Mouse (Mus musculus): ENCODE data around the gene Plk3. TPM values are rescaled to one million over a fixed set of nuclear protein-coding genes. Genes with fewer than 3 reads are reported as not detected.

Gene Plk3
- polyA plus RNA-seq (2015; fragmentation: Nextera tagmentation; extraction: Ambion mirVana) = 1.3 and 1.7 TPM in 2 replicates

DNA sequence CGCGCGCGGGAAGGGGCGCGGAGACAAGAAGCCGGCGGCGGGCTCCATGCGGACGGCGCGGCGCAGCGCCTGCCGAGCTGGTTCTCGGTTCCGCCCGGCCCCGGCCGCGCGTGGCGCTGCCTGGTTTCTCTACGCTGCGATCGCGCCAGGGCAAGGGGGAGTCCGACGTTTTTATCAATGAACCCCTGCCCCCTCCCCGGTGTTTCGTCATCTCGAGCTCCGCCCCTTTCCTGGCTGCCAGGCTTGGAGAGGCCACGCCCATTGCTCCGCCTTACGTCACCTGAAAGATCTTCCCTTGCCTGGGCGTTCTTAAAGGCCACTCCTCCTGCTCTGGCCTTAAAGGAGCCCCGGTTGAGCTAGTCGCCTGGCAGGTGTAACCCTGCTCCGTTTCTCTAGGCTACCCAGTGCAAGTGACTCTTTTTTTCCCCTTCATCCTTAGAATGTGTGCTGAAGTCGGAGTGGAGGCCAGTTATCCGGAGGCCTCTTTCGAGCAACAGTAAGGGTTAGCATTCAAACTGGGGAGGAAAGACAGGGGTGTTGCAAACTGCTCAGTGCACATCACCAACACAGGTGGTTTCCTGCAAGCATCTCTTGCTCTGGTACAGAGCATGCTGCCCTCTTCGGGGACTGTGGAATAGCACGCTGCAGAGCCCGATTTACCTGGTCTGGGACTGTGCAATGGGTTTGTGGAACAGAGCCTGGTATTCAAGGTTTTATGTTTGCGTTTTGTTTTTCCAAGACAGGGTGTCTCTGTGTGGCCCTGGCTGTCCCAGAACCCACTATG, at the start of gene Plk3:
Gene Plk3, minus strand, starts transcription at position 147 of the 784 bp plus-strand sequence.

GRCm38 (mm10) chr4:117181863-117182758, 48.3 kb upstream of the Plk3 start, which contains the start of gene Kif2c:
Gene Kif2c, minus strand, starts transcription at chr4:117182639.

DNA sequence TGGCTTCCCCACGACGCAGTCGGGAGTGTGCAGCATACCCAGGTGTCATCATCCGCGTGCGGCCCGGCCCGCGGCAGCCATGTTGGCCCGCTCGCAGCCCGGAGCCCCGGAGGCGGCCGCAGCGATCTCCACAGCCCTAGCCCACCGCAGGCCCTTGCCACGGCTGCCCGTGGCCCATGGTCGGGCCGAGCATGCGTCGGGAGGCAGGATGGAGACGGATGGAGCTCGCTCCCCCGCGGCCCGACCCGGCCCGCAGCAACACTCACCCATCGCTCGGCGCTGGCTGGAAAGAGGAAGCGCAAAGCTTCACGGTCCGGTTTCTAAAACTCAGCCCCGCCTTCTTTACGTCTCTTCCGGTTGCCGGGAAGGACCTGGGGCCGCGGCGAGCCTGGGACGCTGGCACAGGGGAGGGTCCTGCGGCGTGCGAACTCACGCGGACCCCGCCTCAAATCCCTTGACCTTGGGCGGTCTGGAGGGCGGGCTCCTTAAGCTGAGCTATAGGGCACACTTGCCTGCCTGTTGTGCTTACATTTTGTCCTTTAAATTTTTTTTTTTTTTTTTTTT, 22.1 kb upstream of the Plk3 start, which contains the start of gene Rps8:
Gene Rps8, minus strand, starts transcription at position 452 of the 564 bp plus-strand sequence.

GRCm38 (mm10) chr4:117126675-117127290, 7.0 kb downstream of the Plk3 start, which contains the start of gene Tctex1d4:
Gene Tctex1d4, plus strand, starts transcription at chr4:117126794.

DNA sequence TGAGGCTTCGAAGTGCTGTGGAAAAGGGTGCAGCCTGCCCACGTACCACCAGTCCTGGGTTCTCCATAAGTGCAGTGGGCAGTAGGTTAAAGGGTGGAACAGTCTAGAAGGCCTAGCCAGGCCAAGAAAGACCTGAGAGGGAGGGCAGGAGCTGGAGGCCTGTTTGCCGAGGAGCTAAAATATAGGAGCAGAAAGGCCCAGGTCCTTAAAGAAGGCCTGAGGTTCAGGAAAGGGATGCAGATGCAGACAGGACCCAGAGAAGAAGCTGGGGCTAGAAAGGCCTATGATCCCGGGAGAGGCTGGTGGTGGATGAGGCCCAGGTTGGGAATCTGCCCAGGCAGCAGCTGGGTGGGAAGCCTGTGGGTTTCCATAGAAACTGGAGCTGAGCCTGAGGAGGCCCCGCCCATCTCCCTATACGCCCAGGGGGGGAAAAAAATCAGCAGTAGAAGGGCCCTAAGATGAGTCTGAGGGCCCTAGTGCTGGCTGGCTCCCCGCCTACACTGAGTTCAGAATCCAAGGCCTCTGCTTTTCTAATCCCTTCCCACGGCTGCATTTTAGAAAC, 8.3 kb downstream of the Plk3 start, which contains the start of gene Btbd19:
Gene Btbd19, minus strand, starts transcription at position 378 of the 562 bp plus-strand sequence.

GRCm38 (mm10) chr4:117095551-117096452, 38.0 kb downstream of the Plk3 start, which contains the start of gene Ptch2:
Gene Ptch2, plus strand, starts transcription at chr4:117096075.

Other genes starting within 250 kb of the Plk3 start
- gene Urod, start 139.6 kb downstream of the Plk3 start, polyA plus RNA-seq (2015; fragmentation: Nextera tagmentation; extraction: Ambion mirVana) = 523 and 599 TPM in 2 replicates
- 6.7 and 7.3 TPM in 2 replicates for gene Hectd3, start 138.6 kb downstream of the Plk3 start, polyA plus RNA-seq (2015; fragmentation: Nextera tagmentation; extraction: Ambion mirVana)
- 30.1 and 34.1 TPM in 2 replicates for gene Eif2b3, start 114.6 kb downstream of the Plk3 start, polyA plus RNA-seq (2015; fragmentation: Nextera tagmentation; extraction: Ambion mirVana)
- 0.72 and 1.4 TPM in 2 replicates for gene Ptch2, start 37.9 kb downstream of the Plk3 start, polyA plus RNA-seq (2015; fragmentation: Nextera tagmentation; extraction: Ambion mirVana)
- 6.3 and 7.6 TPM in 2 replicates for gene Btbd19, start 8.2 kb downstream of the Plk3 start, polyA plus RNA-seq (2015; fragmentation: Nextera tagmentation; extraction: Ambion mirVana)
- 0.25 and 0.36 TPM in 2 replicates for gene Tctex1d4, start 7.2 kb downstream of the Plk3 start, polyA plus RNA-seq (2015; fragmentation: Nextera tagmentation; extraction: Ambion mirVana)
- gene Rps8, start 22.3 kb upstream of the Plk3 start, polyA plus RNA-seq (2015; fragmentation: Nextera tagmentation; extraction: Ambion mirVana) = 1,013 and 1,054 TPM in 2 replicates
- gene Kif2c, start 48.7 kb upstream of the Plk3 start, polyA plus RNA-seq (2015; fragmentation: Nextera tagmentation; extraction: Ambion mirVana) = 30.7 and 33.6 TPM in 2 replicates
- 4.1 and 6.7 TPM in 2 replicates for gene Tmem53, start 118.0 kb upstream of the Plk3 start, polyA plus RNA-seq (2015; fragmentation: Nextera tagmentation; extraction: Ambion mirVana)
- gene Armh1, start 118.2 kb upstream of the Plk3 start, polyA plus RNA-seq (2015; fragmentation: Nextera tagmentation; extraction: Ambion mirVana) = 0.08 and 0.10 TPM in 2 replicates